Mouse (Mus musculus): Measurements from ENCODE around the gene Pcdh19. TPM values are rescaled to one million over a fixed set of nuclear protein-coding genes. Genes with fewer than 3 reads are reported as not detected.

Gene Pcdh19
- total and polyA plus RNA-seq, 3 experiments, result not detected

- Histone ChIP-seq H3K27ac (ENCODE audit: insufficient read depth, low read depth) (no peak overlapping the region), H3K36me3 (replicated peaks in 1 of 2; ENCODE audit: control insufficient read depth in 1 of 2, insufficient read depth in 1 of 2, low read length in 1 of 2) (no peaks in the 10 kb centered on the region), H3K4me1 (ENCODE audit: control insufficient read depth in 1 of 2, insufficient read depth in 2 of 2) (no peaks in the 10 kb centered on the region), H3K4me3 (replicated peaks in 1 of 3; ENCODE audit: low read depth in 2 of 3, low read length in 2 of 3, poor library complexity in 1 of 3) (no peak overlapping the region), H3K9me3 (replicated peaks; ENCODE audit: low read length) (no peaks in the 10 kb centered on the region), H3K4me2 (ENCODE audit: insufficient read depth, low read depth, poor library complexity, severe bottlenecking) (no peak overlapping the region), H3K9ac (ENCODE audit: insufficient read depth, low read depth) (no peak overlapping the region), H3K79me2 (replicated peaks; ENCODE audit: control insufficient read depth, extremely low read depth, insufficient read depth, poor library complexity, severe bottlenecking) (no peaks in the 10 kb centered on the region), H3K27me3 (replicated peaks) (no peaks in the 10 kb centered on the region)
- no peak for DNase-seq (ENCODE audit: extremely low read depth)
- TF ChIP-seq MAFK (IDR thresholded peaks at IDR 0.05; ENCODE audit: insufficient replicate concordance, low read length) (no peak), RAD21 (IDR thresholded peaks at IDR 0.05; ENCODE audit: low read depth, low read length) (no peak), SIN3A (IDR thresholded peaks at IDR 0.05; ENCODE audit: low read length) (no peak), SMC3 (IDR thresholded peaks at IDR 0.05; ENCODE audit: low read depth, low read length) (no peak), POLR2A (IDR thresholded peaks at IDR 0.05; ENCODE audit: low read depth, low read length) (no peak), PAX5 (IDR thresholded peaks at IDR 0.05; ENCODE audit: low read length) (no peak), BHLHE40 (IDR thresholded peaks at IDR 0.05; ENCODE audit: low read depth, low read length) (no peak), UBTF (IDR thresholded peaks at IDR 0.05; ENCODE audit: low read depth, low read length) (no peak), ELF1 (IDR thresholded peaks at IDR 0.05; ENCODE audit: low read depth, low read length) (no peak), GABPA (IDR thresholded peaks at IDR 0.05; ENCODE audit: insufficient replicate concordance, low read depth, low read length) (no peak), TBP (conservative IDR thresholded peaks at IDR 0.05; ENCODE audit: low read depth, low read length) (no peak), EP300 (IDR thresholded peaks at IDR 0.05; ENCODE audit: low read length) (no peak), JUN (IDR thresholded peaks at IDR 0.05; ENCODE audit: insufficient read depth, low read depth, low read length) (no peak), POLR2AphosphoS2 (IDR thresholded peaks at IDR 0.05; ENCODE audit: low read depth, low read length) (no peak), HCFC1 (IDR thresholded peaks at IDR 0.05; ENCODE audit: low read depth, low read length) (no peak), USF1 (IDR thresholded peaks at IDR 0.05; ENCODE audit: low read depth, low read length) (no peak), MAX (IDR thresholded peaks at IDR 0.05; ENCODE audit: low read length) (no peak)
- in situ Hi-C loops (cut with MboI; ENCODE audit: low pct_ligation_motif_present, low pct_unique_long_range_greater_than_20kb, low sequenced_read_pairs) (no loop called here), dilution Hi-C loops (cut with MboI; ENCODE audit: extremely low pct_ligation_motif_present, extremely low pct_unique_long_range_greater_than_20kb, low sequenced_read_pairs) (no loop called here)
Observed at GRCm38 (mm10) chrX:133629538-133629937, 59.2 kb downstream of the Pcdh19 start.

GRCm38 (mm10) chrX:133618222-133618621, 70.6 kb downstream of the Pcdh19 start:
- DNase-seq (ENCODE audit: extremely low read depth), result no peak
- no peak for TF ChIP-seq USF1 (IDR thresholded peaks at IDR 0.05; ENCODE audit: low read depth, low read length)
- TF ChIP-seq POLR2A (IDR thresholded peaks at IDR 0.05; ENCODE audit: low read depth, low read length), result no peak
- no peak for TF ChIP-seq MAFK (IDR thresholded peaks at IDR 0.05; ENCODE audit: insufficient replicate concordance, low read length)
- no peak for TF ChIP-seq IRF4 (IDR thresholded peaks at IDR 0.05; ENCODE audit: low read depth, low read length)
- no peak for TF ChIP-seq ELF1 (IDR thresholded peaks at IDR 0.05; ENCODE audit: low read depth, low read length)
- no peak for TF ChIP-seq KAT2A (IDR thresholded peaks at IDR 0.05; ENCODE audit: insufficient replicate concordance, low read length)
- TF ChIP-seq ETS1 (conservative IDR thresholded peaks at IDR 0.05; ENCODE audit: low read depth, low read length), result no peak
- TF ChIP-seq USF2 (conservative IDR thresholded peaks at IDR 0.05; ENCODE audit: low read depth, low read length), result no peak
- TF ChIP-seq MXI1 (IDR thresholded peaks at IDR 0.05; ENCODE audit: low read depth, low read length), result no peak
- no peak for TF ChIP-seq MYC (IDR thresholded peaks at IDR 0.05; ENCODE audit: low read depth, low read length)
- no peak for TF ChIP-seq CHD2 (IDR thresholded peaks at IDR 0.05; ENCODE audit: low read length)
- no peak for TF ChIP-seq ZNF384 (IDR thresholded peaks at IDR 0.05; ENCODE audit: low read depth, low read length)
- H3K9me3 ChIP-seq (replicated peaks; ENCODE audit: low read length), result no peaks in the 10 kb centered on the region
- in situ Hi-C loops (cut with MboI; ENCODE audit: low pct_ligation_motif_present, low pct_unique_long_range_greater_than_20kb, low sequenced_read_pairs), result no loop called here
- dilution Hi-C loops (cut with MboI; ENCODE audit: extremely low pct_ligation_motif_present, extremely low pct_unique_long_range_greater_than_20kb, low sequenced_read_pairs), result no loop called here
- H3K27me3 ChIP-seq (replicated peaks), result no peaks in the 10 kb centered on the region
- H3K4me2 ChIP-seq (ENCODE audit: insufficient read depth, low read depth, poor library complexity, severe bottlenecking), result no peak overlapping the region
- H3K79me2 ChIP-seq (replicated peaks; ENCODE audit: control insufficient read depth, extremely low read depth, insufficient read depth, poor library complexity, severe bottlenecking), result no peaks in the 10 kb centered on the region
- H3K9ac ChIP-seq (ENCODE audit: insufficient read depth, low read depth), result no peak overlapping the region
- no peaks in the 10 kb centered on the region for H3K4me1 ChIP-seq (ENCODE audit: control insufficient read depth in 1 of 2, insufficient read depth in 2 of 2)
- no peak overlapping the region for H3K27ac ChIP-seq (ENCODE audit: insufficient read depth, low read depth)
- H3K36me3 ChIP-seq (replicated peaks in 1 of 2; ENCODE audit: control insufficient read depth in 1 of 2, insufficient read depth in 1 of 2, low read length in 1 of 2), result no peaks in the 10 kb centered on the region
- no peak overlapping the region for H3K4me3 ChIP-seq (replicated peaks in 1 of 3; ENCODE audit: low read depth in 2 of 3, low read length in 2 of 3, poor library complexity in 1 of 3)

All from CH12.LX (cell line).